Mouse (Mus musculus): ENCODE data around the gene Skap1.

The Skap1 gene

GRCm38 (mm10) chr11:96631521-96631920 is 167.1 kb downstream of the Skap1 start:
- no peak for DNase-seq

- no peak for DNase-seq
Observed at GRCm38 (mm10) chr11:96637927-96638326, 173.5 kb downstream of the Skap1 start.

DNA sequence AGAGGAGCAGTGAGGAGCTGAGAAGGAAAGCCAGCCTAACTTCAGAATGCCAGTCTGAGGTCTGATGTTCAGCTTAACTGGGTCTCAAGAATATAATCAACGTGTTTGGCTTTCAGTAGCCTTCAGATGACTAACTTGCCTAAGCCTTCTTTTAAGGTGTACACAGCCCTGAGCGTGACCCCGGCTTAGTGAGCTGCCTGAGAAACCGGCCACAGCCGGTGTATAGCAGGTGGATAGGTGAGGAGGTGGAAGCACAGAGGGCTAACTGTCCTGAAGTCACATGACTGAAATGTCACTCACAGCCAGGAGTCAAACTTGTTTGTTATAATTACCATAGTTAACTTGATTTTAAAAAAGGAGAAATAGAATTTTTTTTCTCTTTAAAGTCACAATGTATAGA is 175.4 kb downstream of the Skap1 start:
- no peak for DNase-seq

GRCm38 (mm10) chr11:96642173-96643140 is 178.1 kb downstream of the Skap1 start:
- DNase-seq: no peak

- DNase-seq: no peak
Observed at GRCm38 (mm10) chr11:96644969-96645368, 180.6 kb downstream of the Skap1 start.

DNA sequence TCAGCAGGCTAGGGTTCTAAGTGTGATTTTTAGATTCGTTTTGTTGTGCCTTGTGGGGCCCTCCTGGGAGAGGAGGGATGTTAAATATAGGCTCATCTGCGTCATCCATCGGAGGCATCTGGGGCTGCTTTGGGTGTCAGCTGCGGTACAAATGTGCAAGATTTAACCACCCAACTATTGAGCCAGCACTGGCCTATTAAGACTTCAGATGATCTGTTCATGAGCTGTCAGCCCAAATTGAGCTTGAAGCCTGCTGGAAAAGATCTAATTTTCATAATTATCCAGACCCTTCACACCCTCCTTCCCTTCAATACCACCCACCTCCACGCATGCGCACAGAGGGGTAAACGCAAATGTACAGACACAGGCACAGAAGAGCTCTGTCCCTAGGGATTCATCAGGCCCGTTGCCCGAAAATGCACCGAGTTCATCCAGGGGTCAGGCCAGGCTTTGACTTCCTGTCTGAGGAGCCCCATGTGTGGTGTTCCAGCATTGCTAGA is 181.2 kb downstream of the Skap1 start:
- peak; percentile 26 for DNase-seq

GRCm38 (mm10) chr11:96651848-96652247 is 187.5 kb downstream of the Skap1 start:
- DNase-seq: no peak

DNA sequence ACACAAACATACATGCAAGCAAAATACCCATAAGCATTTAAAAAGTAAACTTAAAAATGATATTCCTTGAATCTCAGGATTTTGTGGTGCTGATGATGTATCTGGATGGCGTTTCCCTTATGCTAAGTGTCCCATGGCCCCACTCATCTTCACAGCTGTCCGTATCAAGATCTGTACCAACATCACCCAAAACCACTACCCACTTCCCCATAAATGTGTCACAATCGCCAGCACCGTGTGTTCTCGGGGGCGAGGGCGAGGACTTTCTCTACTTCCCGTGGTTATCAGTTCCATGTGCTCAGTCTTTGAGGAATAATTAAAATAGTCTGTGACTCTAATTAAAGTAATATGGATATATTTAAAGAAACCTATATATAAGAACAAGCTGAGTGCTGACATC is 189.5 kb downstream of the Skap1 start:
- no peak for DNase-seq

- no peak for DNase-seq
Observed at GRCm38 (mm10) chr11:96658420-96658819, 194.0 kb downstream of the Skap1 start.

- DNase-seq: no peak
Observed at GRCm38 (mm10) chr11:96666924-96667323, 202.5 kb downstream of the Skap1 start.

DNA sequence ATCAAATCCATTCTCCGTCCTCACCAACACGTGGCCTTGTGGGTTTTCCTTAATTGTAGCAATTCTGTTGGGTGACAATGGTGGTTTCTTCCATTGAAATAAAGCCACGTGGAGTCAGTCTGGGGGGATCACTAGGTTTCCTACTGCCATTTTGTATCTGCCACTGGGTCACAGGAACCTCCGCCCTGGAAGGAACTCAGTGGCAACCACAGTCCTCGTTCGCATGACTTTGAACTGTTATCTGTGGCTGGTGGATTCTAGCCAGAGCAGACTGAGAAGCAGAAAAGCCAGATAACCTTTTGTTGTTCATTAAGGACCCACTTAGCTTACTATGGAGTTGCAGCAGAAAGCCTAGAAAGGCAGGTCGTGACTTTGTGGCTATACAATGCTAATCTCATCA is 204.0 kb downstream of the Skap1 start:
- DNase-seq: no peak

DNA sequence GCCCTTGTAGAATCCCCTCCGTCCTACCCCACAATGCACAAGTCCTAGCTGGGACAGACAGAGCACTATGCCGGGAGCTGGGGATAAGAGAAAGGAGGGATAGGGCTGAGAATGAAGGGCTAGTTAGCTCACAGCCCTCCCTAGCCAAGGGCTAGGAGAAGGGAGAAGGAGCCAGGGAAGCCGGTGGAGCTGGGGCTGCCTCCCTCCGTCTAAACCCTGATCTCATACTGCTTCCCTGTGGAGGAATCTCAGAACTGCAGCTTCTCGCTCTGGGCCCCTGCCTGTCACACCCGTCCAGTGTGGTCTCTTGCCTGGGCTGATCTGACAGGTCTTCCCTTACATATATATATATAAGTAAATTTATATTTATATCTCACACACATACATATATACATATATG is 209.4 kb downstream of the Skap1 start:
- DNase-seq: peak; percentile 42

GRCm38 (mm10) chr11:96674786-96675365 is 210.5 kb downstream of the Skap1 start:
- DNase-seq: no peak

- peak; percentile 11 for DNase-seq
Observed at GRCm38 (mm10) chr11:96678026-96678425, 213.6 kb downstream of the Skap1 start.

GRCm38 (mm10) chr11:96679026-96679425 is 214.6 kb downstream of the Skap1 start:
- no peak for DNase-seq

- no peak for DNase-seq
Observed at GRCm38 (mm10) chr11:96685381-96685780, 221.0 kb downstream of the Skap1 start.

DNA sequence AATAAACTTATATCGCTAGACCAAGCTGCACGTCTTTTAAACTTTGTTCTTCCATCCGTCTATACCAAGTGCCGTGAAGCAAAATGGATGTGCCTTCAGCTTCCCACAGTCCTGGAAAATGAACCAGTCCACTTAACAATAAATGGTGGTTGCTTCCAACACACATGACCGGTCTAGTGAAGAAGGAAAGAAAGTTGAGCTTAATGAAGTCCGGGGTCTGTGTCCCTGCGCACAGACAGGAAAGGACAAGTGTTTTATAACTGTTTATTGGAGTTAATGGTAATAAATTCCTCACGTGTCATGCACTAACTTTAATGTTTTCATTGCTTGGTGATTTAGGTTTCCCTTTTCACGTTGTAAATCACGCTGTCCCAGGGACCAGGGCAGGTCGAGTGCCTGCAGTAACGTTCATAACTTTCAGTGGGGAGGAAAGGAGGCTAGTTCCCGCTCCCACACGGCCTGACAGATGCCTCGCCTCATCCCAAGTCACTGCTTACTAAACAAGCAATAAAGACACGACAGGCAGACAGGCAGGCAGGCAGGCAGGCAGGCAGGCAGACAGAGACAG is 222.4 kb downstream of the Skap1 start:
- DNase-seq: no peak

GRCm38 (mm10) chr11:96692250-96692649 is 227.9 kb downstream of the Skap1 start:
- DNase-seq: no peak

DNA sequence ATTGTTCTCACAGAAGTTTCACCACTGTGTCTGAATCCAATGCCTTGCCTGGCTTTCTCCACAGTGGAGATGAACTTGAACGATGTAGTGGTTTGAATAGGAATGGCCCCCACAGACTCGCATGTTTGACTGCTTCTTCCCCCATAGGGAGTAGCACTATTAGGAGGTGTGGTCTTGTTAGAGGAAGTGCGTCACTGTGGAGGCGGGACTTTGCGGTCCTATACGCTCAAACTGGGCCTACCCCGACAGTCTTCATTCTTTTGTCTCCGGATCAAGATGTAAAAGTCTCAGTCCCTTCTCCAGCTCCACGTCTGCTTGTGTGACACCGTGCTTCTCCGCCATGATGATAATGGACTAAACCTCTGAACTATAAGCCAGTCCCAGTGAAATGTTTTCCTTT is 229.0 kb downstream of the Skap1 start:
- DNase-seq: no peak

GRCm38 (mm10) chr11:96694774-96695173 is 230.4 kb downstream of the Skap1 start:
- DNase-seq: no peak

DNA sequence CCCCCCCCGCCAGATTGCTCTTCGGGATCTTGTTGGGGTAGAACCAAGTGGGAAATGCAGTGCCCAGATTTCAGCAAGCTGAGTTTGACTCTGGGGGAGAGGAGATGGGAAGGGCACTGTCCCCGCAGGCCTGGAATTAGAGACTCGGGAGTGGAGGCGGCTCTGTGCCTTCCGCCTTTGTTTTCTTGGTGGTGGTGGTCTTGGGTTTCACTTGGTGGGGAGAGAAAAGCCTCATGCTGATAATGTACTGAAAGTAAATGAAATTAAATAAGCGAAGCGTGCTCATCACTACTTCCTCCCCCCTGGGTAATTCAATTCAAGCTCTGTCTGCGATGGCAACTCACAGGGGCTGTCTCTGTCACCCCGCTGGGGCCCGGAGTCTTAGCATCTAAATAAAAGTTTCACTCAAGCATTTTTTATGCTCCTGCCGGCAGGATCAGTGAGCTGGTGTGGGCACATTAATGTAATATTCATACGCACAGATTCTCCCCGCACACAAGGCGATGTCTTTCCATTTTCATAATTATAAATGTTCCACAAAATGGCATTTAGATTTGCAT is 231.9 kb downstream of the Skap1 start:
- no peak for DNase-seq

DNA sequence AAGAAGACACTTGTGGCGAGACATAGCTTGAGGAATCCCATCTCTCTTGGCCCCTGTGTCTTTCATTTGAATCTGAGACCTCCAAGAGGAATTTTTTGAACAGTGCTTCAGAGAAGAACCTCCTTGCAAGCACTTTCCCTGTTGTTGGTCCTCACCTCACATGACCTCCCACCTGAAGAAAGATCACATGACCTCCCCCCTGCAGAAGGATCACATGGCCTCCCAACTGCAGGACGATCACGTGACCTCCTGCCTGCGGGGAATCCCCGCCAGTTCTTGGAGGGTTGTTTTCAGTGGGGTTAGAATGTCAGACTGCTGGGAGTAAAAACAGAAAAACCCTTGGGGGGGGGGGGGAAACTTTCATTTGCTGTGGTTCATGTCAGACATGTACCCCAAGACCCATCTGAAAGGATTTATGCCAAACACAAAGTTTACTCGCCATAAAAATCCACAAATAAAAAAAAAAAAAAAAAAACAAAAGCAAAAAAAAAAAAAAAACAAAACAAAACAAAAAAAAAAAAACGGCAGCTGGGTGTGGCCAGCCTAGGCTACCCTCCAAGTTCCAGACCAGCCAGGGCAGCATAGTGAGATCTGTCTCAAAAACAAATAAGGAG is 232.6 kb downstream of the Skap1 start:
- DNase-seq: no peak

GRCm38 (mm10) chr11:96697467-96697866 is 233.1 kb downstream of the Skap1 start:
- no peak for DNase-seq

Data from right cerebral cortex, postnatal 25 days (tissue).